Mouse (Mus musculus): ENCODE results near the gene Olfr287. TPM values are rescaled to one million over a fixed set of nuclear protein-coding genes. Genes with fewer than 3 reads are reported as not detected.

Gene Olfr287
- total and polyA plus RNA-seq, 3 experiments, result not detected

DNA sequence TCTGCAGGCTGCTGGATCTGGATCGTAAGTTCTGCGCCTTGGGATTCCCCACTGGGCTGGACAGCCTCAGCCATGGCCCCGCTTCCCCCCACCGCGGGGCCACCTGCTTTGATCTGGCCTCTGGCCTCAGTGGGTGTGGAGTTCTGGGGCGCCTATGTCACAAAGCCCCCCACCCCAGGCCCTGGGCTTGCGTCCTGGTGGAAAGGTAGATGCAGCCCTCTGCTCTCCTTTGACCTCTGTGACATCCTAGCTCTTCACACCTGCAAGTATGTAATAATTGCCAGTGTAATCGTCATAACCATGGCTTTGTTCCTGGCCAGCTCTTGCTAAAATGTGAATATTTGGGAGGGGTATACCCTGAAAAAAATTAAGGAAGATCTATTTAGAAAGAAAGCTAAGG lies 36.3 kb upstream of the Olfr287 start, which contains the start of gene H1fnt:
Gene H1fnt (minus strand): TSS at position 101 of the 400 bp plus-strand sequence.
- H3K4me1 ChIP-seq (ENCODE audit: control insufficient read depth in 1 of 2, insufficient read depth in 2 of 2), result peaks cover 0 to 19% of the 10 kb centered on the region in 2 experiments; a peak in 2 of 4 replicates
- in situ Hi-C loops (cut with MboI; ENCODE audit: low pct_ligation_motif_present, low pct_unique_long_range_greater_than_20kb, low sequenced_read_pairs), result no loop called here
- peaks cover 30% of the 10 kb centered on the region for H3K9me3 ChIP-seq (replicated peaks; ENCODE audit: low read length)
- TF ChIP-seq ZC3H11A (IDR thresholded peaks at IDR 0.05; ENCODE audit: low read depth, low read length) (no peak), RCOR1 (conservative IDR thresholded peaks at IDR 0.05; ENCODE audit: low read depth, low read length) (no peak), JUND (conservative IDR thresholded peaks at IDR 0.05; ENCODE audit: low read depth, low read length) (no peak), PAX5 (IDR thresholded peaks at IDR 0.05; ENCODE audit: low read length) (no peak), ETS1 (conservative IDR thresholded peaks at IDR 0.05; ENCODE audit: low read depth, low read length) (no peak), JUN (IDR thresholded peaks at IDR 0.05; ENCODE audit: insufficient read depth, low read depth, low read length) (no peak), MYC (IDR thresholded peaks at IDR 0.05; ENCODE audit: low read depth, low read length) (no peak), ZNF384 (IDR thresholded peaks at IDR 0.05; ENCODE audit: low read depth, low read length) (no peak), IRF4 (IDR thresholded peaks at IDR 0.05; ENCODE audit: low read depth, low read length) (no peak), MAZ (IDR thresholded peaks at IDR 0.05; ENCODE audit: low read depth, low read length) (no peak), NRF1 (IDR thresholded peaks at IDR 0.05; ENCODE audit: low read depth, low read length) (no peak), MAFK (IDR thresholded peaks at IDR 0.05; ENCODE audit: insufficient replicate concordance, low read length) (no peak), MEF2A (IDR thresholded peaks at IDR 0.05; ENCODE audit: borderline replicate concordance, low read depth, low read length) (no peak), ELF1 (IDR thresholded peaks at IDR 0.05; ENCODE audit: low read depth, low read length) (no peak), SIN3A (IDR thresholded peaks at IDR 0.05; ENCODE audit: low read length) (no peak), HCFC1 (IDR thresholded peaks at IDR 0.05; ENCODE audit: low read depth, low read length) (no peak)
- no peaks in the 10 kb centered on the region for H3K36me3 ChIP-seq (replicated peaks in 1 of 2; ENCODE audit: control insufficient read depth in 1 of 2, insufficient read depth in 1 of 2, low read length in 1 of 2)
- H3K9ac ChIP-seq (ENCODE audit: insufficient read depth, low read depth), result no peak within 1 kb of the TSS
- no peak for DNase-seq (ENCODE audit: extremely low read depth)
- H3K4me3 ChIP-seq (replicated peaks in 1 of 3; ENCODE audit: low read depth in 2 of 3, low read length in 2 of 3, poor library complexity in 1 of 3), result no peak within 1 kb of the TSS
- H3K79me2 ChIP-seq (replicated peaks; ENCODE audit: control insufficient read depth, extremely low read depth, insufficient read depth, poor library complexity, severe bottlenecking), result no peaks in the 10 kb centered on the region
- no peak within 1 kb of the TSS for H3K4me2 ChIP-seq (ENCODE audit: insufficient read depth, low read depth, poor library complexity, severe bottlenecking)
- no peak within 1 kb of the TSS for H3K27ac ChIP-seq (ENCODE audit: insufficient read depth, low read depth)
- H3K27me3 ChIP-seq (replicated peaks), result peaks cover 31% of the 10 kb centered on the region
- dilution Hi-C loops (cut with MboI; ENCODE audit: extremely low pct_ligation_motif_present, extremely low pct_unique_long_range_greater_than_20kb, low sequenced_read_pairs), result no loop called here

DNA sequence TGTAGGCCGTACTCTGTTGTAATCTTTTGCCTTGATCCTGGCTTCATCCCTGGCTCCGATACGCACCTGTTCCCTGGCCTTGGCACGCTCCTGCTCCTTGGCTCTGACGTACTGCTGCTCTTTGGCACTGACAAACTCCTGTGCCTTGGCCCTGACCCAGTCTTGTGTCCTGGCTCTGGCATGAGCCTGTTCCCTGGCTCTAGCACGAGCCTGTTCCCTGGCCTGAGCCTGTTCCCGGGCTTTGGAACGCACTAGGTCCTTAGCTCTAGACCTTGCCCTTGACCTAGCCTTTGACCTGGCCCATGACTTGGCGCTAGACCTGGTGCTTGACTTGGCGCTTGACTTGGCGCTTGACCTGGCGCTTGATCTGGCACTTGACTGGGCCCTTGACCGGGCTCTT lies 35.4 kb upstream of the Olfr287 start:
- H3K4me1 ChIP-seq (ENCODE audit: control insufficient read depth in 1 of 2, insufficient read depth in 2 of 2), result peaks cover 0 to 19% of the 10 kb centered on the region in 2 experiments; a peak in 2 of 4 replicates
- in situ Hi-C loops (cut with MboI; ENCODE audit: low pct_ligation_motif_present, low pct_unique_long_range_greater_than_20kb, low sequenced_read_pairs), result no loop called here

More for the DNA sequence above, 35.4 kb upstream of the Olfr287 start:
- no peak overlapping the region for H3K9ac ChIP-seq (ENCODE audit: insufficient read depth, low read depth)
- no peak overlapping the region for H3K4me2 ChIP-seq (ENCODE audit: insufficient read depth, low read depth, poor library complexity, severe bottlenecking)
- no peak overlapping the region for H3K27ac ChIP-seq (ENCODE audit: insufficient read depth, low read depth)
- H3K9me3 ChIP-seq (replicated peaks; ENCODE audit: low read length), result peaks cover 25% of the 10 kb centered on the region
- TF ChIP-seq GABPA (IDR thresholded peaks at IDR 0.05; ENCODE audit: insufficient replicate concordance, low read depth, low read length) (no peak), MYC (IDR thresholded peaks at IDR 0.05; ENCODE audit: low read depth, low read length) (no peak), ZMIZ1 (IDR thresholded peaks at IDR 0.05; ENCODE audit: low read depth, low read length) (no peak), ZNF384 (IDR thresholded peaks at IDR 0.05; ENCODE audit: low read depth, low read length) (no peak), POLR2AphosphoS2 (IDR thresholded peaks at IDR 0.05; ENCODE audit: low read depth, low read length) (no peak), USF1 (IDR thresholded peaks at IDR 0.05; ENCODE audit: low read depth, low read length) (no peak), TCF12 (IDR thresholded peaks at IDR 0.05; ENCODE audit: low read depth, low read length) (no peak), MAFK (IDR thresholded peaks at IDR 0.05; ENCODE audit: insufficient replicate concordance, low read length) (no peak), ELF1 (IDR thresholded peaks at IDR 0.05; ENCODE audit: low read depth, low read length) (no peak), IRF4 (IDR thresholded peaks at IDR 0.05; ENCODE audit: low read depth, low read length) (no peak), JUN (IDR thresholded peaks at IDR 0.05; ENCODE audit: insufficient read depth, low read depth, low read length) (no peak), EP300 (IDR thresholded peaks at IDR 0.05; ENCODE audit: low read length) (no peak)
- no peaks in the 10 kb centered on the region for H3K36me3 ChIP-seq (replicated peaks in 1 of 2; ENCODE audit: control insufficient read depth in 1 of 2, insufficient read depth in 1 of 2, low read length in 1 of 2)
- H3K4me3 ChIP-seq (replicated peaks in 1 of 3; ENCODE audit: low read depth in 2 of 3, low read length in 2 of 3, poor library complexity in 1 of 3), result no peak overlapping the region
- H3K27me3 ChIP-seq (replicated peaks), result peaks cover 30% of the 10 kb centered on the region
- dilution Hi-C loops (cut with MboI; ENCODE audit: extremely low pct_ligation_motif_present, extremely low pct_unique_long_range_greater_than_20kb, low sequenced_read_pairs), result no loop called here
- DNase-seq (ENCODE audit: extremely low read depth), result no peak
- H3K79me2 ChIP-seq (replicated peaks; ENCODE audit: control insufficient read depth, extremely low read depth, insufficient read depth, poor library complexity, severe bottlenecking), result no peaks in the 10 kb centered on the region
